Mouse (Mus musculus) midbrain, embryonic 16.5 days (tissue): ENCODE results near the gene Arv1. TPM values are rescaled to one million over a fixed set of nuclear protein-coding genes. Genes with fewer than 3 reads are reported as not detected.
A peak's percentile ranks its signal among the peaks of the same experiment; 100 is the strongest.

ENCODE experiments used
- ATAC-seq: fragments of 200-750 bp; cut with Nextera tagmentation; 2 replicates; pipeline ENCODE4 v1.8.0; 2017; ENCODE audit warnings: moderate TSS enrichment
- H3K27ac ChIP-seq: fragments of 300-500 bp; sonication (generic); 2 replicates; pipeline ENCODE4 v1.5.1; 2014; ENCODE audit warnings: mild to moderate bottlenecking, low read length, mixed read lengths
- H3K27me3 ChIP-seq: fragments of 300-500 bp; sonication (generic); 2 replicates; pipeline ENCODE4 v1.6.1; 2014; ENCODE audit warnings: low read depth, low read length, mixed read lengths; ENCODE audit not compliant: control insufficient read depth, insufficient read depth
- H3K36me3 ChIP-seq: fragments of 300-500 bp; sonication (generic); 2 replicates; pipeline ENCODE4 v1.6.1; 2014; ENCODE audit warnings: mild to moderate bottlenecking, low read length, moderate library complexity, mixed read lengths; ENCODE audit not compliant: control insufficient read depth, insufficient read depth
- H3K4me1 ChIP-seq: fragments of 300-500 bp; sonication (generic); 2 replicates; pipeline ENCODE4 v1.6.1; 2014; ENCODE audit warnings: mild to moderate bottlenecking, low read length, mixed read lengths; ENCODE audit not compliant: control insufficient read depth, insufficient read depth
- H3K4me2 ChIP-seq: fragments of 300-500 bp; sonication (generic); 2 replicates; pipeline ENCODE4 v1.6.1; 2014; ENCODE audit warnings: mild to moderate bottlenecking, low read length, mixed read lengths
- H3K4me3 ChIP-seq: fragments of 300-500 bp; sonication (generic); 2 replicates; pipeline ENCODE4 v1.5.1; 2014; ENCODE audit warnings: low read depth, mild to moderate bottlenecking, low read length, moderate library complexity, mixed read lengths
- H3K9ac ChIP-seq: fragments of 300-500 bp; sonication (generic); 2 replicates; pipeline ENCODE4 v1.6.1; 2014; ENCODE audit warnings: low read depth, low read length, mixed read lengths
- H3K9me3 ChIP-seq: fragments of 300-500 bp; sonication (generic); replicated peaks from 2 replicates; pipeline ENCODE4 v1.6.1; 2014; ENCODE audit warnings: mild to moderate bottlenecking, low read length, mixed read lengths; ENCODE audit not compliant: control insufficient read depth, poor library complexity, severe bottlenecking
- WGBS: fragments of 180-500 bp; shearing (Covaris S2); extraction: QIAGEN DNeasy Blood & Tissue Kit; methylation state at CpG from one replicate; pipeline ENCODE4 v1.1.7; 2014; 5-methylcytosine and 5-hydroxymethylcytosine counted together
- polyA plus RNA-seq: library from polyadenylated mRNA; unstranded; fragments of >200 nt; fragmentation: Nextera tagmentation; extraction: Ambion mirVana; gene quantifications from 2 replicates; pipeline ENCODE4 v1.2.1, GENCODE M21; 2015

Gene Arv1
- polyA plus RNA-seq, 1 experiment from 2014 or later = 34.8 TPM

DNA sequence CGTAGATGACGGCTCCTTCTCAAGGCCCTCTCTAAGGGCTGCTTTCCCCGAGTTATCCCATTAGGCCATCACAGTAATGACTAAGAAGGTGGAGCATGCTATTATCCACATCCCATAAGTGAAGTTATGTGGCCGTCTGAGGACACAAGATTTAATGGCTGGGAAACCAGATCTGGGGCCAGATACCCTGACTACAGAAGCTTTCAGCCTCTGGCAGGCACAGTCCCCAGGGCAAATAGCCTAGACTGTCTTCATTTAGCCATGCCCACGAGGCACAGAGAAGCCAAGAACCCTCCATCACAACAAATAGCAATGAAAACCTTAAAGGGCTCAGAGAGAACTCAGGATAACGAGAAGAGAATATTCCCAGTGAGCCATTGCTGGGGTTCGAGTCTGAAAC lies 41.1 kb downstream of the Arv1 start:
- no peaks in the 10 kb centered on the region for H3K27me3 ChIP-seq
- WGBS = 68% methylated on average over 7 of the region's 7 CpGs
- no peak overlapping the region for H3K4me3 ChIP-seq
- H3K27ac ChIP-seq = no peak overlapping the region
- no peaks in the 10 kb centered on the region for H3K36me3 ChIP-seq
- no peaks in the 10 kb centered on the region for H3K4me1 ChIP-seq
- H3K9ac ChIP-seq = no peak overlapping the region
- no peak overlapping the region for H3K4me2 ChIP-seq
- no peaks in the 10 kb centered on the region for H3K9me3 ChIP-seq
- ATAC-seq = no peak

DNA sequence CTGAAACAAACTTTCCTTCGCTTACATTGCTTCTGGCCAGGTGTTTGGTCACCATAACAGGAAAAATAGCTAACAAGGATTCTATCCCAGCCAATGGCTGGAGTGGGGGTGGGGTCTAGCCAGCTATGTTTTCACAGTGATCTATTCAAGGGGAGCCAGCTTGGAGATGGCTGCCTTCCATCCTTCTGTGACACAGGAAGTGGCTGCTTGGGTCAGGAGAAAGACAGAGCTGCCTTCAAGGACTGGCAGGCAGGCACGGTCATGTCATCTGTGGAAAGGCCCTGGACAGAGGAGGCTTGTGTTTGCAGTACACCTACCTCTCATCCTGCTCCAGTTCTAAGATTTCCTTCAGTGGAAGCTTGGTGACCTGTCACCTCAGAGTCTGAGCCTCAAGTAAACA lies 50.5 kb downstream of the Arv1 start:
- Histone ChIP-seq H3K4me3 (no peak overlapping the region), H3K9me3 (no peaks in the 10 kb centered on the region), H3K36me3 (no peaks in the 10 kb centered on the region), H3K4me1 (no peaks in the 10 kb centered on the region), H3K27ac (no peak overlapping the region), H3K27me3 (no peaks in the 10 kb centered on the region), H3K4me2 (no peak overlapping the region), H3K9ac (no peak overlapping the region)
- no peak for ATAC-seq
- 74% methylated on average over 2 of the region's 2 CpGs for WGBS

DNA sequence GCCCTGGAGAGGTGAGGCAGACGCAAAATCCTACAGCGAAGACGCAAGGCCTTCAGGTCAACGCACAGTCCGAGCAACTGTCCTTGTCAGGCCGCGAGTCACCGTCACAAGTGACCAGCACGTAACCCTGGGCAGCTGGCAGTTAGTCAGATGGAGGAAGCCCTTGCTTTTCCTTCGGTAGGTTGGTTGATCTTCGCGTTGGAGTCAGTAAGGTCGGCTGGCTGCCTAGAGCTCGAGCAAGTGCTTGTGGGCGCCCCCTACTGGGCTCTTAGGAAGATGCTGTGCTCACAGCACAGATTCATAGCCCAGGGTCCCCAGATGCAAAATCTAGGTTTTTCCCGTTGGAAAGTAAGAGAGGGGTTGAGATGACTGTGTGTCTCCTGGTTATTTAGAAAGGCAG lies 53.8 kb downstream of the Arv1 start:
- no peak overlapping the region for H3K27ac ChIP-seq
- no peak overlapping the region for H3K9ac ChIP-seq
- no peaks in the 10 kb centered on the region for H3K9me3 ChIP-seq
- ATAC-seq = no peak
- 14% methylated on average over 16 of the region's 16 CpGs for WGBS
- H3K27me3 ChIP-seq = no peaks in the 10 kb centered on the region
- H3K4me3 ChIP-seq = no peak overlapping the region
- peaks cover 6% of the 10 kb centered on the region for H3K4me1 ChIP-seq
- peak overlapping the region; percentile 18; the same call in 1 of the 2 replicates for H3K4me2 ChIP-seq
- no peaks in the 10 kb centered on the region for H3K36me3 ChIP-seq

DNA sequence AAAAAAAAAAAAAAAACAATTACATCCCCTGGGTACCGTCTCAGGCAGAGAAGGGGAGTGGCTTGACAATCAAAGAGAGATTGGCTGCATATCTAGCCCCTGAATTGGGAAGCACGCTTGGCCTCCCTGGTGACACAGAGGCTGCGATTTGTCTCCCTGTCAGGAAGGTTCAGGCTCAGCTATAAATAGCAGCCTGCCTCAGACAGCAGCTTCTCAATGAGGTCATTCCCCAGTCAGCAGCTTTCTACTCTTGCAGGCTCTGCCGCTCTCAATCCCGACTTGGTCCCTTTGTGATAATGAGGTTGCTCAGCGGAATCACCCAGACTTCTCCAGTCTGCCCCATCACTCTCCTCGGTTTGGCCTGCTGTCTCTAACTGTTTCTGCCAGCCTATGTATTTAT lies 58.3 kb downstream of the Arv1 start:
- 12% methylated on average over 7 of the region's 7 CpGs for WGBS
- peaks cover 15% of the 10 kb centered on the region for H3K4me1 ChIP-seq
- H3K27me3 ChIP-seq = no peaks in the 10 kb centered on the region; the same call in 1 of the 2 replicates
- H3K9me3 ChIP-seq = no peaks in the 10 kb centered on the region
- H3K9ac ChIP-seq = no peak overlapping the region
- H3K36me3 ChIP-seq = no peaks in the 10 kb centered on the region
- H3K27ac ChIP-seq = peak overlapping the region; percentile 82
- peak overlapping the region; percentile 21 for H3K4me2 ChIP-seq
- peak; percentile 70 for ATAC-seq
- no peak overlapping the region for H3K4me3 ChIP-seq

DNA sequence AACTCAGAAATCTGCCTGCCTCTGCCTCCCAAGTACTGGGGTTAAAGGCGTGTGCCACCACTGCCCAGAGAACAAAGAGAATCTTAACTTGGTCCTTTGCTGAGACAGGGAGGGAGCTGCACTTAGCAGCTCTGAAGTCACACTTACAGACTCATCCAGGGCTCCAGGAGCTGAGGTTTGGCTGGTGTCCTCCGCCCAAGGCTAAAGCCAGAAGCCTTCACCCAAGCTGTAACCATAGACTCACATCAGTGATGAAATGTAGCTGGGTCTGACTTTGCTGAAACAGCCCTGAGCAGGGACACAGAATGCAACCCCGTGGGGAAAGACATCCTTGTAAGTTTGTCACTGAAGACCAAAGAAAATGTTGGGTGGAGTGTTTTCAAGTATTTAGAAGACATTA lies 60.5 kb downstream of the Arv1 start:
- Histone ChIP-seq H3K27ac (no peak overlapping the region), H3K9ac (no peak overlapping the region), H3K4me2 (no peak overlapping the region), H3K27me3 (no peaks in the 10 kb centered on the region; the same call in 1 of the 2 replicates), H3K4me3 (no peak overlapping the region), H3K4me1 (peaks cover 15% of the 10 kb centered on the region), H3K9me3 (no peaks in the 10 kb centered on the region), H3K36me3 (no peaks in the 10 kb centered on the region)
- WGBS = 91% methylated on average over 3 of the region's 3 CpGs
- no peak for ATAC-seq

DNA sequence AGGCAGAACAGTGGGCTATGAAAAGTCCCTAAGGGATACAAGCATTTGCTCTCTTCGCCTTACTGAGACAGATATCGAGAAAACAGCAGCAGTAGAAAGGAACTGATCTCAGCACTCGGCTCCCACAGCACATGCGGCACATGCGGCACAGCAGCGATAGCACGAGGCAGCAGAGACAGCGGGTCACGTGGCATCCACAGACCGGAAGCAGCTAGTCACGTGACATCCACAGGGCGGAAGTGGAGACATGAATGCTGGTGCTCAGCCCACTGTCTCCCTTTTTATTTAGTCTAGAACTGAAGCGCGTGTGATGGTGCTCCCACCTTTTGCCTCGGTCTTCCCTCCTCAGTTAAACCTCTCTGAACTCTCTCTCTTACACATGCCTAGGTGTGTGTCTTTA lies 61.3 kb downstream of the Arv1 start:
- H3K36me3 ChIP-seq = no peaks in the 10 kb centered on the region
- H3K27ac ChIP-seq = no peak overlapping the region
- H3K27me3 ChIP-seq = no peaks in the 10 kb centered on the region; the same call in 1 of the 2 replicates
- no peak overlapping the region for H3K4me3 ChIP-seq
- 85% methylated on average over 15 of the region's 15 CpGs for WGBS
- H3K4me1 ChIP-seq = peaks cover 15% of the 10 kb centered on the region
- H3K9me3 ChIP-seq = no peaks in the 10 kb centered on the region
- no peak for ATAC-seq
- no peak overlapping the region for H3K9ac ChIP-seq
- no peak overlapping the region for H3K4me2 ChIP-seq

Other genes starting within 250 kb of the Arv1 start
- 33.0 and 34.5 TPM in 2 replicates for gene Cog2, start 201.4 kb upstream of the Arv1 start, polyA plus RNA-seq
- gene Agt, start 152.4 kb upstream of the Arv1 start, polyA plus RNA-seq = 1.5 and 10.1 TPM in 2 replicates
- 0.17 and 0.20 TPM in 2 replicates for gene Capn9, start 146.0 kb upstream of the Arv1 start, polyA plus RNA-seq
- 20.0 and 24.2 TPM in 2 replicates for gene 2310022B05Rik, start 58.8 kb upstream of the Arv1 start, polyA plus RNA-seq
- 64.6 and 66.2 TPM in 2 replicates for gene Ttc13, start 156 bp upstream of the Arv1 start, polyA plus RNA-seq
- gene Fam89a, start 29.7 kb downstream of the Arv1 start, polyA plus RNA-seq = 0.26 and 0.40 TPM in 2 replicates
- gene Trim67, start 71.0 kb downstream of the Arv1 start, polyA plus RNA-seq = 28.0 and 29.5 TPM in 2 replicates
- gene Gnpat, start 140.9 kb downstream of the Arv1 start, polyA plus RNA-seq = 70.7 and 74.1 TPM in 2 replicates
- 25.5 and 27.3 TPM in 2 replicates for gene 2810004N23Rik, start 141.0 kb downstream of the Arv1 start, polyA plus RNA-seq
- gene Exoc8, start 175.6 kb downstream of the Arv1 start, polyA plus RNA-seq = 14.1 and 15.3 TPM in 2 replicates
- gene Sprtn, start 175.7 kb downstream of the Arv1 start, polyA plus RNA-seq = 9.0 and 9.4 TPM in 2 replicates
- gene Egln1, start 227.2 kb downstream of the Arv1 start, polyA plus RNA-seq = 15.6 and 17.8 TPM in 2 replicates